Mouse (Mus musculus) WW6 (cell line): ENCODE data around the gene Cldn24.

Experiments used
- DNase-seq: peaks from one replicate; pipeline ENCODE4 v3.0.0-alpha.2; 2013; ENCODE audit warnings: low read depth, low spot score

Gene Cldn24

DNA sequence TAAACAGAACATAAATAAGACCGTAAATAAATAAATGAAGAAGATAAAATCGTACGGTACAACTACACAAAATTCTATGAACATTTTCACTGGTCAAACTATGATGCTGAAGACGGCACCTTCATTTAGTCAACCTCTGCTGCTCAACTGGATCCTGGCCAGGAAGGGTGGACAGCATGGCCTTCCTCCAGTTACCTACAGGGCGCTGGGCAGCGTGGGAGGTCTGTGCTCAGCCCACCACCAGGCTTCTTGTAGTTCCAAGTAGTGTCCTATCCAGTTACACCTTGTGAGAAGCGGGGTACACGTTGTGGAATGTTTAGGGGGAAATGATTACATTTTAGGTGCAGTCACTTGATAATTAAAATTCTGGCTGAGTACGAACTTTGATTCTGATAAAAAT is 5.0 kb downstream of the Cldn24 start:
- no peak for DNase-seq

DNA sequence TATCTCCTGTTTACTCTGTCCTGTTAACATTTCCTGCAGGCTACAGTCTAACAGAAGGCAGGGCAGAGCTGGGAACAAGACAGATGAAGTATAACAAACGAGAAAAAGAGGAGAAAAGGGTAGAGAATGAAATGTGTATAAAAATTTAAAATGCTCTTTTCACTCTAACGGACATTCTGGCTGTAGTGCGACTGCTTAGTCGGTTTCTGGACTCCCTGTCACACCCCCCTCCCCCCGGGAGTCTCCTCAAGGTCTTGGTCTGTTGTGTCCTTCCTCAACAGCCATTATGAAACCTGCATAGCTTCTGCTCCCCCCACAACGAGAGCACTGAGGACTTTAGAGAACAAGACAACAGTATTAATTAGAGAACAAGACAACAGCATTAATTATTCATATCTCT is 10.7 kb downstream of the Cldn24 start:
- no peak for DNase-seq

DNA sequence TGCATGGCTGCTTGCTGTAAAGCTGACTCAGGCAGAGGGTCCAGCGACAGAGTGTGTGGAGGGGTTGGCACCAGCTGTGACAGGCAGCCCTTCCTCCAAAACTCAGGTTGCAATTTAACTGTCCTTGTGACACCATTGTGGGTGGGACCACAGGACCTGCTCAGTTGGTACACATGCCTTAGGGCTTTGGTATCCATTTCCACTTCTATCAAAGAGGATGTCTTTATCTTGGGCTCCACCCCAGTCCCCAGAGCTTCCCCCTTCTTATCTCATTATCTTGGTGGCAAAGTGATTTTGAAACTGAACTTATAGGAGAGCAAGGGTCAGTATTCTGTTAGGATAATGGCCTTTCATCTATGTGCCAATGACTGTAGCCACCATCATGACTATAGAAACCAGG is 12.0 kb downstream of the Cldn24 start:
- DNase-seq, result no peak

DNA sequence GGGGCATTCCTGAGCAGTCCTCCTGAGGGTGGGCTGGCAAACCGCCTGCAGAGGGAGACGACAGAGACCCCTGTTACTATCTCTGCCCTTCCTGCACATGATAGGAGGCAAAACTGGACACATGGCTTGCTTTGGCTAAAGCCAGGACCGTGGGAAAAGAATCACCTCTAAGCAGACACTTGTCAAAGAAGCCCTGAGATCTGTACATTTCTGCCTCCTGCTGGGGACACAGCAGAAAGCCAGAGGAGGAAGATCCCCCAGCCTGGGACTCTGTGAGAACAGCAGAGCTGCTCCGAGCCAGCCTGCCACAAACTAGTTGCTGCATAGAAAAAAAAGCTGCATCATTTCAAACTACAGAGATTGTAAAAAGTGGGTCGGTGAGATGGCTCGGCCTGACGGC is 21.1 kb downstream of the Cldn24 start:
- no peak for DNase-seq

DNA sequence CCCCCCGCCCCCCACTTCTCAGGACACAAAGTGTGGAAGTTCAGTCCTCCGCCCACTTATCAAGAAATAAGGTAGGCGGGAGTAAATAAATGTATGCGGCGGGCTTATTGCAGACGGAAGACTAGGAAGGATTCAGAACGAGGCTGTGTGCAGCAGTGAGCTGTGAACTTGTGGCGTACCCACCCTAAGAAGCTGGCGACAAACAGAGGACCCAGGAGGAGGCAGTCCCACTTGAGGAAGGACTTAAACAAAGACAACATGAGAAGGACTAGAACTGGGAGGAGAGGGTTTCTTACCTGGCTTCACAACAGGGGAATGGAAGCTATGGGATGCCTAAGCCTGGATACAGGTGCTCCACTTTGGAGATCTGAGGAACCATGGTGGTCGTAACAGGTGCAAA is 21.7 kb downstream of the Cldn24 start:
- DNase-seq, result no peak

DNA sequence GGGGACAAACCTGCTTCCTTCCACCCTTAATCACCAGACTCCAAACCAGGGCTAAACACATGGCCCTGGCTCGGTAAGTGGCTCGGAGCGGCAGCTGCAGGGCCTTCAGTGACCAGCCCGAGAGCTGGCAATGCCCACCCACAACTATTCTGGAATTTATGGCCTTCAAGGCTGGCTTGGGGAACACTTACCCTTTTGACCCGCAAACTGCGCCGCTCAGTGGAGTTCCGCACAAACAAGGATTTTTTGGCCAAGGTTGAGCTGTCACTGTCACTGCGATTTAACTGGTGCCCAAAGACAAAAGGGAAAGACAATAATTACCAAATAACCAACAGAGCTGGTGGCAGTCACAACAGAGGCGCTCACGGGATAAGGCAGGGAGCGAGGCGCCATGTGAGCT is 24.0 kb downstream of the Cldn24 start:
- no peak for DNase-seq

DNA sequence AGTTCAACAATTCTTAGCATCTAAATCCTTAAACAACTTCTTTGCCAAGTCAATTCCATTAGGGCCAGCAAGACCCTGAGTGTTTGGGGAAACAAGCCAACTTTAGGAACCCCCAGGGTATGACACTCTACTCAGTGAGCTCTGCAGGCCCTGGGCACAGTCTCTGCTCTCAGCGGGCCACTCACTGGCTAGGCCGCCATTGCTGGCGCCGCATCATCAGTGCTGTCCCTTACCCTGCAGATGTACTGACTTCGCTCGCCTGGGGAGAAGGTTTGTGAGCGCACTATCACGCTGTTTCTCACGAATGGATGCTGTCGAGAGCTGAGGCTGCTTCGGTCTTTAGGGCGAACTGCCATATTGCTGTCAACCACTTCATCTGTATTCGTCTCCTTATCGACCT is 25.2 kb downstream of the Cldn24 start:
- no peak for DNase-seq

DNA sequence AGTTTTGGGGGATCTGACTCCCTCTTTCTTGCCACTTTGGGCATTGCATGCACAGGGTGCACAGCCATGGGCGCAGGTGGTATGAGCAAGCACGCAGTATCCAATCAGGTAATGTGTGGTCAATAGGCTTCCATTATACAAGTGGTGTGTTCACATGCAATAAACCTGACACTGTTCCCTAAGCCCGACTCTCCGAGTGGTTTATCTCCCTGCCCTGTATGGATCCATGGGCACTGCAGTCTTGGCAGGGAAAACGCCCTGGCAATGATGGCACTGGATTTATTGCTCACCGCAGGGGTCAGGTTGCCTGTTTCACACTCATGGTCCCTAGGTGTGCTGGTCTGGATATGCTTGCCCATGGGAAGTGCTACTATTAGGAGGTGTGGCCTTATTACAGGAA is 26.0 kb downstream of the Cldn24 start:
- no peak for DNase-seq

DNA sequence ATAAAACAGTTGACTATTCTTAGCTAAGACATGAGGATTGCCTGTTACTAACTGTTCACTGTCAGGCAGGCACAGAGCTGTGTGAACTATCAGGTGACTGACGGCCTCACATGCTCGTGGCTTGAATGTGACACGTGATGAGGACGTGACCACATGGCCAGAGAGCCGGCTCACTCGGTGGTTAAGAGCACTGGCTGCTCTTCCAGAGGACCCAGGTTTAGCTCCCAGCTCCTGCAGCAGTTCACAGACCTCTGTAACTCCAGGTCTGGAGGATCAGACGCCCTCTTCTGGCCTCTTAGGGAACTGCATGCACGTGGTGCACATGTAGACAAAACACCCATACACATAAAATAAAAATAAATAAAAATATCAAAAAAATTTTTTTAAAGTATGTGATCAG is 27.9 kb downstream of the Cldn24 start:
- DNase-seq, result no peak

DNA sequence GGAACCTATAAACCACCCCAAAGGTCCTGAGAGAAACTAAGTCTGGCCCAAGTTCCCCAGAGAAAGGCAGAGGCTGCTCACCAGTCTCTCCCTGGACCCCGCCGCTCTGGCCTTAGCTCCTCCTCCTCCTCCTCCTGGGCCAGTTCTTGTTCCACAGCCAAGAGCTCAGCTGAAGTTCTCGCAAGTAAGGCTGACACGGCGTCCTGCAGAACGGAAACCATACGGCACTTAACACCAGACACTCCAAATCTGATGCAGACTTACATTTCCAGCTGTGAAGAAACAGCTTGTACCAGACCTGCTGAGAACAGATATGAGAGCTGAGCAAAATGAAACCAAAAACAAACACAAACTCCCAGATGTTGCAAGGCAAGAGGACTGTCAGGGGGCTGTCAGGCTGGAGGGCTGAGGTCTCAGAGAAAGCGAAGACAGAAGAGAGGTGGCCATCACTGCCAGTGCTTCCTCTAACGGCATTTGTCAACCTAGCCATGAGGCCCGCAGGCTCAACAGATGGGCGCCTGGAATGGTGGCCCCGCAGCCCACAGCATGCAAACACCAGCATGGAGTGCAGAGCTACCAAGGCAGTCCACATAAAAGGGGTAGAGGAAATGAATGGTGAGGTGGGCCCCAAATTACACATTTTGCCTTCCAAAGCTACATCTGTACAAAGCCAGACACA is 30.0 kb downstream of the Cldn24 start:
- no peak for DNase-seq

DNA sequence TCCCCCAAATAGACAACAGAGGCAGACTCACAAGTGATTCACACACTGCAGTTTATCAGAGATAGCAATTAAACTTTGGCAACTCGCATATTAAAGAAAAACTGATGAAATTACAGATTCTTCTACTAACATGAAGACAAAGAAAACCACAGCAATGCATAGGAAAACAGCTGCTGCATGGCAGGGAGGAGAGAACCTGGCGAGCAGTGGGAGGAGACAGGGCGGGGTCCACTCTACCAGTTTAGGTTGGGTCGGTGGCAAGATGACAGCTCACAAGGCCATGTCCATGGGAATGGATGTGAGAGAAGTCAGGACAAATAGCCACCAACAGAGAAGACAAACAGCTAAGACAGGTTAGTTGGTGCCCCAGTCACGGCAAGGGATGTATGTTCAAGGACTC is 30.8 kb downstream of the Cldn24 start:
- no peak for DNase-seq

DNA sequence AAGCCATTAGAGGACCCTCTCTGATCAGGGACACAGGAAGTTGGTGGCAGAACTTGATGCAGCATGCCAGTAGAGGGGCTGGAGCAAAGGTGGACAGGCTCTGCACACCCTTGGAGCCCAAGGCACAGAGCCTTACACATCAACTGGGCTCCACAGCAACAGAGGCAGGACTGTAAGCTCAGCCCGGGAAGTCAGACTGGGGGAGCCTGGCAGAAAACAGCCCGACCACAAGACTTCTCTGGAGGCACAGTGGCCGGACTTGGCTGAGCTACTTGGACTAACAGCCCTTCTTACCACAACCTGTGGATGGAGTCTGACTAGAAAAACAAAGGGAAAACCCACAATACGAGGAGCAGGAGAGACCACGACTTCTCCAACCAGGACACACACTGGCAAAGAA is 31.4 kb downstream of the Cldn24 start:
- DNase-seq, result no peak

DNA sequence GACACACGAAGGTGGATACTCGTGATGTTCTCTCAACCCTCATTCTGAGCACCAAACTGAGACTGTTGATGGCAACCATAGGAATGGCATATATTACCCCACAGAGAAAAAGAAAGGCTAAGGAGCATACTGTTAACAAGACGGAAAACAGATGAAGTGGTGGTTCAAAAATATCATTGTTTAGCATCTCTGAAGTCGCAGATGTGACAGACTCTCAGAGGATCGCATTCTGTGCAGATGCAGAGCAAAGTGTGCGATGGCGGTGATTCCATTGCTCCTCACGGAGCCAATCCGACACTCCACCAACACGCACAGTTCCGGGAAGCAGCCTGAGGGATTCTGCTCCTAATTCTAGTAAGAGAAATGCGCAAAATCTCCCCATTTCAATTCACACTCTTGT is 37.3 kb downstream of the Cldn24 start:
- DNase-seq, result no peak

DNA sequence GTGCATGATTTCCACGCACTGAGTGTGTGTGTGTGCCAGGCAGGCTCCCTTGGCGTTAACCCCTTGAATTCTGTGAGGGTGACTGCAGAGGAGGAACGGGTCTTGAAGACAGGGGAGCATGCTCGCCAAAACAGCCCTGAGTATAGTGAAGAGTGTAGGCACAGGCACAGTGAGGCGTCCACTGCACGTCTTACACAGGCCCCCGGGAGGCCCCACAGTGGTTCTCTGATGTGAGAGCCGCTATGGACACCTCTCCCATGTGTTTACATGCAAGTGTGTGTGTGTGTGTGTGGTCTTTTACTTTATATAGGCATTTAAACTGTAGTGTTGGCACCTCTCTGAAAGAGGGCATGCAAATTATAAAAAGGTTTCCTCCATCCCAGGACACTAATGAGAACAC is 44.6 kb downstream of the Cldn24 start:
- DNase-seq, result no peak

DNA sequence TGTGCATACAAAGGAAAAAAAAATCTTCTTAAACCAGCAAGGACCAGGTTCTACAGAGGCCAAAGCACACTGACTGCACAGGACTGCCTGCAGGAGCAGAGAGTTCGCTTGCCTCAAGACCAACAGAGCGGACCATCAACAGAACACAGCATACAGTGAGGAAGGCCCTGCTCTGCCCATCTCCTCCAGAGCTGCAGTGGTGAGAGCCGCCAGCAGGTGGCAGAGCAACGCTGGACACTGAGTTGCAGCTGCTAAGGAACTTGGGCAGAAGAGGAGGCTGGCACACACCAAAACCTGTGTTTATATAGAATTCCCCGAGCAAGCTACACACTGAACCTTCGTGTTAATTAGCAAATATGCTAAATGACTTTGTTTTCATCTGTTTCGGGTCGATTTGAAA is 45.1 kb downstream of the Cldn24 start:
- peak; percentile 42 for DNase-seq
